Mouse (Mus musculus) lung, postnatal 36 days (tissue): ENCODE measurements at regions not wholly inside any gene's neighbourhood (a gene's known extent, or its start where the extent isn't known, plus 50 kb on each side); places are given as distances from the start of the nearest gene placed in this dataset.

ENCODE experiments used
- DNase-seq: peaks from one replicate; pipeline ENCODE4 v3.0.0; 2022; ENCODE audit warnings: mixed read lengths

DNA sequence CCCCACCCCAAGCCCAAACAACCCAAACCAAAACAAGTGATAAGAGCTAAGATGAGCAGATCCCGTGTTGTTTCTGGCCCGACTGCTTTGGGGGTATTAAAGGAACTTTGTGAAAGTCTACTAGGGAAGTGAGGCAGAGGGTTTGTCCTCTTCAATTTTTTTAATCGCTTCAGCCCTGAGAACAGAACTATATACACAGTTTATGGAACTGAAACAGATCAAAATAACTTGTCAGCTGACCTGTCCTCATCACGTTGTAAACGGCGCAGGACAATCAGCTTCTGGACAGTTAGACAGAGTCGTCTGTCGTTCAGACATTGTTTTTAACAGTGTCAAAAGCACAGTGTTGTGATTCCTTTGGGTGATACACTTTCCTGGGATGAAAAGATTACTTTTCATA is 103.3 kb upstream of the Prdm1 start:
- DNase-seq, result peak; percentile 16

- DNase-seq, result peak; percentile 56
Measured at GRCm38 (mm10) chr10:44630485-44630884, 102.2 kb upstream of the Prdm1 start.

GRCm38 (mm10) chr10:44628387-44628786 is 100.1 kb upstream of the Prdm1 start:
- no peak for DNase-seq

DNA sequence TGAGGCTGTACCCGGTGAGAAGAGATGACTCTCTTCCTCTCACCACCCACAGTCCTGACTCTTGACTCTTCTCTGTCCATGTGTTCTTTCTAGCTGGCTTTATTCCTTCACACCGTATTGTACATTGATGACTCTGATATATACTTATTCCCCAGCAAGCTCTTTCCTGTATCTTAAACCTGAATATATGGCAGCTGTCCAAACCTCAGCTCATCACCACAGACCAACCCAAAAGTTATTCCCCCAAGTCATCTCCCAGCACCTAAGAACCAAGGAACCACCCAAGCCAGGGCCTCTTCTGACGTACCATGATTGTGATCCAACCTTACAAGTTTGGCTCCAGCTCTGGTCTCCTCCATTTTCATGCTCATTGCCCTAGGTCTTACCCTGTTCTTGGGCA is 99.1 kb upstream of the Prdm1 start:
- no peak for DNase-seq

GRCm38 (mm10) chr10:44625521-44625920 is 97.2 kb upstream of the Prdm1 start:
- no peak for DNase-seq

DNA sequence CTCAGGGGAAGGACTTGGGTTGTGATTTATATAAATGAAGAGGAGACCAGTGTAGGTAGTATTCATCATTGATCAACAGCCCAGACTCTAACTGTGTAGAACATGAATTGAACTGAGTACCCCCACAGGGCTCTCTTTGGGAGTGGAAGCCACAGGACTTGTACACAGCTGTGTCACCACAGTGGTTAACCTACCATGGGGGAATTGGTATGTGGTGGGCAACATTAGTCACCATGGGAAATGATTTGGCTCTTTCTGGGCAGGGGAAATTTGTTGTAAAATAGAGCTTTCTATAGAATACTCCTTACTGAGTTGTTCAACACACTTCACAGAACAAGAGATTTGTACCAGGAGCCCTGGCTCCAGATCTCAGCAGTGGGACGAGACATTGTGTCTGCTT is 87.3 kb upstream of the Prdm1 start:
- DNase-seq, result no peak

DNA sequence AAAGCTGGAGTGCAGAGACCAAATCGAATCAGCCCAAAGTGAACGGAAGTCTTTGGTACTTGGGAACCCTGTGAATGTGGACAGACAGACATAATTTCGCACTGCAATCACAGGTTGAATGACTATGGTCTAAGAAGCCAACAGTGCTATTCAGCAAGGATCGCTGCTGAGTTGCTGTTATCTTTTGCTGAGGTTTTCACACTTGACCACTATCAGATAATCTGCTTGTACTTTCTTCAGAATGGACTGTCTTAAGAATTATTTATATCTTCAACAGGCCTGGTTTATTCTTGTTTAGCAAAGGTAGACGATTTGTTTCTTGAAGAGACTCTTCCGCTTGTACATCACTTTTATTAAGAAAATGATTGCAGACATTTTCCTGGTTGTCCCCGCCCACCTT is 84.3 kb upstream of the Prdm1 start:
- no peak for DNase-seq

GRCm38 (mm10) chr10:44611399-44611798 is 83.1 kb upstream of the Prdm1 start:
- no peak for DNase-seq

DNA sequence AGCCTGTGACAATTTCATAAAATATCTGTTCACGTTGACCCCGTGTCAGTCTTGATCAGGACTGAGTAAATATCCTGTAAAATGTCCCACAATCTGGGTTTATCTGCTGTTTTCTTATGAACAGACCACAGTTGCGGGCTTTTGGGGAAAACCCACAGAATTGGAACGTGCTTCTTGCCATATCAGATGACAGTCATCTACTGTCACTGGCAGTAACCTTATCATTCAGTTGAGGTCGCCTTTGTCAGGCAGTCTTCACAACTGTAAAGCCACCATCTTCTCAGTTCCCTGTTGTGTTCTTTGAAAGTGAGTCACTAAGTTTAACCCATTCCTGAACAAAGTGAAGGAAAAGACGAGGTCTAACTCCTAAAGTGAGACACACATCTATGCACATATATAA is 80.9 kb upstream of the Prdm1 start:
- DNase-seq, result no peak

DNA sequence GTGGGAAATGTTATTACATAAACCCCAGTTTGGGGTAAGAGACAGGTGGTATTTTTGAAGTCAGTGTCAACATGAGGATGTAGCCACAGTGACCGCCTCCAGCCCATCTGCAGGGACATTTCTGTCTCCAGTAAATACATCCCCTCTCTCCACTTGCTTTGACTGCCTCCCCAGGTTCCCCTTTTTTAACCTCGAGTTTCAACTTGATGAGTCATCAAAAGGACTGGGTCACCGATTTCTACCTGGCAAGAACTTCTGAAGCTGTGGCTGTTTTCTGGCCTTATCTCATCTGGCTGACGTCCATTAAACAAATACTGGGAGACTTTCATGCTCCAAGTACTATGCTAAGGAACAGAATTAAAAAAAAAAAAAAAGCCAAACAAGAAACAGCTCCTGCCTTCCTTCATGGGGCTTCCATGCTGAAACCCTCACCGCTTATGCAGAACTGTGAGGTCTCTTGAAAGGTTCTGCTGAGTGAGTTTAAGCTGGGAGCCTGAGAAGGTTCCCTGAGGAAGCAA is 79.1 kb upstream of the Prdm1 start:
- peak; percentile 45 for DNase-seq

- DNase-seq, result no peak
Measured at GRCm38 (mm10) chr10:44604512-44604911, 76.2 kb upstream of the Prdm1 start.

DNA sequence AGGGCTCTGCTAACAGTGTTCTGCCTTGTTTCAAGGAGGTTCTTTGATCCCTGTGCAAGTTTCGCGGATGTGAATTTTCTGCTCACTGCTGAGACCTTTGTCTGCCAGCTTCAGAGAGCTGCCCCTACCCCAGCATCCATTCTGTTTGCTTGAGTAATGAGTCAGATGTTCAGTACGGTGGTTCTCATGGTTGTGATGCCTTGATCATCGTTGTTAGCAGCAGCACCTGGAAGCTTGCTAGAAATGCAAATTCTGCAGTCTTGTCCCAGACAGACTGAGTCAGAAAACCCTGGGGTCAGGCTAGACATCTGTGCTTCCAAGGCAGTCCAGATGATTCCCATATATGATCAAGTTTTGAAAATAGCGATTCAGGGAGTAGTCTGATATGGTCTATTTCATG is 75.2 kb upstream of the Prdm1 start:
- DNase-seq, result no peak

DNA sequence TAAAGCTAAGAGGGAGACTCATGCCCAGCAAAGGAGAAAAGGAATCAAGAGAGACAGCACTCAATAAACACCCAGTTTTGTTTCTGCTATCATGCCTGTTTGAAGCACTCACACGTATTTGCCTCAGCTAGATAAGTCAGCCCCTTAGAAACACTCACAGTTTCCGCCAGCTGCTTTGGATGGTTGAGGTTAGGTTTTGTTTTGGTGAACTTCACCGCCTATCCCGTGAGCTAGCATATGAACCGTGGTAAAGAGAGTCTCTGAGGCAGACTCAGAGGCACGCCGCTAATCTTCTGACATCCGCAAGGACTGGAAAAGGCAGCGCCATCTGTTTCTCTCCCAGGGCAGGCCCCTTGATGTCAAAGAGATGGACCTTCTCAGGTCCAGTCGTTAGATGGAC is 73.2 kb upstream of the Prdm1 start:
- no peak for DNase-seq

DNA sequence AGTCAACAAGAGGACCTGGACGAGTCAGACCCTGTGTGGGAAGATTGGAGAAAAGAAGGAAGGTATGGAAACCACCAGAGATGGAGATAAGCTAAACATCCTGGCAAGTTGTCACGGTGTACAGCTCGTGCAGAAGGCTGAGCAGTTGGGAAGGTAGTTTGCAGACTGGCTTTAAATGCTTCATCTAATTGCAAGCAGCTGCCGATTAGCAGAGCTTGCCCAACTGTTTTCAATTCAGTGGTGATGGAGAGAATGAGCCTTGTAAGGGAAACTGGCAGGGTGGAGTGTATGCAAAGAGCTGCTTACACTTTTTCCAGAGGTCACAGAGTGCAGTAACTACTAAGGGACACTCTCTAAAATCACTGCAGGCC is 71.6 kb upstream of the Prdm1 start:
- no peak for DNase-seq

- no peak for DNase-seq
Measured at GRCm38 (mm10) chr10:44599331-44599963, 71.1 kb upstream of the Prdm1 start.

DNA sequence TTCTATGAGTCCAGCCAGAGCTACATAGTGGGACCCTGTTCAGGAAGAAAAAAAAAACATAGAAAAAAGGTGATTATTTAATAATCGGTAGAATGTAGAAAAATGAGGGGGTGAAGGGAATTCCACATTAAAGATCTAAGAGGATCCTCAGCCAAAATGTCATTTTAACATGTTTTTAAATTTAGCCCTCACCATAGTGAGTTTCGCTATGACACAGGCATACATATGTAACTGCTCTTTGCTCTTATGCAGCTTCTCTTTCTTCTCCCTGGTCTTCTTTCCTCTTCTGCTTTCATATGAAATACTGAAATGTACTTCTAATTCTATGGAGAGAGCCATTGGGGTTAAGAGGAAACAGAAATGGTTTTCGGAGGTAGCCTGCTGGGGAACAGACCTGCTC is 70.3 kb upstream of the Prdm1 start:
- DNase-seq, result no peak

- DNase-seq, result no peak
Measured at GRCm38 (mm10) chr10:44595932-44596331, 67.6 kb upstream of the Prdm1 start.

DNA sequence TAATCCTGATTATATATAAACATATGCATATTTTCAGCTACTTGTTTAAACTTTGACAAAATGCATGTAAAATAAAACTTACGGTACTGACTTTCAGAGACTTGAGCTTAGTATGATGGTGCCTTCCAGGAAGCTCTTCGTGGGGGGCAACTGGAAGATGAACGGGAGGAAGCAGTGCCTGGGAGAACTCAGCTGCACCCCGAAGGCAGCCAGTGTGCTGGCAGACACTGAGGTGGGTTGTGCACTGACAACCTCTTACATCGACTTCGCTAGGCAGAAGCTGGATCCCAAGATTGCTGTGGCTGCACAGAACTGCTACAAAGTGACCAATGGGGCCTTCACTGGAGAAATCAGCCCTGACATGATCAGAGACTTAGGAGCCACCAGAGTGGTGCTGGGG is 61.5 kb upstream of the Prdm1 start:
- DNase-seq, result no peak

- peak; percentile 77 for DNase-seq
Measured at GRCm38 (mm10) chr10:44589352-44589751, 61.1 kb upstream of the Prdm1 start.

DNA sequence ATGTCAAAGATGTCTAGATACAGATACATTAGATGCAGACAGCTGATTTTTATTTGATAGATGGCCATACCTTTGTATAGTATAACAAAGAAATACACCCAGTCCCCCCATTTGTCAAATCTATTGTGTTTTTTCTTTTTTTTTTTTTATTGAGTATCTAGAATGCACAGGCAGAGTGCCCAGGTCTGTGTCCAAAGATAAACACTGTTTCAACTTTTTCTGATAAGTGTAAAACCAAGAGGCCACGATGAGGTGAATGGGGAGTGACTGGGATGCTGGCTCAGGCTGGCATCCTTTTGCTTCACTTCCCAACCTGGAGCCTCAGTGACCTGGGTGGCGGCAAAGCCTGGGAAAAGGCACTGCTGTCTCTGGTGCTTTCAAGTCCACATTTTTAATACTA is 54.4 kb upstream of the Prdm1 start:
- DNase-seq, result no peak
